Mouse (Mus musculus) effector memory CD4-positive, alpha-beta T cell, adult 5 months (primary cell): Measurements from ENCODE around the gene Traf3. TPM values are rescaled to one million over a fixed set of nuclear protein-coding genes. Genes with fewer than 3 reads are reported as not detected.

Source experiments
- polyA plus RNA-seq: library from polyadenylated mRNA; unstranded; fragments of 100-300 nt; shearing (Covaris generic); gene quantifications from one replicate; pipeline ENCODE4 v1.2.1, GENCODE M21; 2017

Gene Traf3
- 48.1 TPM for polyA plus RNA-seq

GRCm38 (mm10) chr12:111165831-111166591 lies at the start of gene Traf3:
Traf3 (plus strand) TSS chr12:111166370.

GRCm38 (mm10) chr12:111184476-111184875 lies 18.3 kb downstream of the Traf3 start, which contains the start of gene 4930595D18Rik:
4930595D18Rik (minus strand) TSS chr12:111184491.

GRCm38 (mm10) chr12:111270629-111271277 lies 104.6 kb downstream of the Traf3 start, which contains the start of gene Amn:
Amn (plus strand) TSS chr12:111271095.

Other genes with a start within 250 kb of the Traf3 start
- gene Ankrd9, start 187.3 kb upstream of the Traf3 start, polyA plus RNA-seq, result 3.9 TPM
- gene Rcor1, start 127.0 kb upstream of the Traf3 start, polyA plus RNA-seq, result 58.0 TPM
- gene 4930595D18Rik, start 18.1 kb downstream of the Traf3 start, polyA plus RNA-seq, result 0.47 TPM
- 0.29 TPM for gene Amn, start 104.7 kb downstream of the Traf3 start, polyA plus RNA-seq
- 0.21 TPM for gene Cdc42bpb, start 211.3 kb downstream of the Traf3 start, polyA plus RNA-seq
- gene Lbhd2, start 240.4 kb downstream of the Traf3 start, polyA plus RNA-seq, result not detected